Comparison of ENCODE assay signal across 12 mouse cellular contexts in the genomic region with DNA sequence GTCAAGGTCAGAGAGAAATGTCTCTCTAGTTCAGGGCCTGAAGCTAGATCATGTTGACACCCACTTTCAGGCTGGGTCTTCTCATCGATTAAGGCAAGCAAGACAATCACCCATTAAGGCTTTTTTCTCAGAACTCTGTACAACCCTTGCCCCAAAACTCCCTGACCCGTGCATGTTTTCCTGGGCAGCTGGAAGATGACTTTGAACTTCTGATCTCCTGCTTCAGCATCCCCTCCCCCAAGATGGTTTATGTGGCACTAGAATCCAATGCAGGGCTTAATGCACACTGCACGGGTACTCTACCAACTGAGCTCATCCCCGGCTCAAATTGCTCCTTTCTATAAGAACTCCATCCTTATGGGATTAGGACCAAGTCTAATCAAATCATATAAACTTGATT.
"Had no signal": no experiment of that assay in that cellular context is flagged by ENCODE, and none has a peak within 500 bp of the region (broad histone marks: within the 10 kb centered on the region; RNA-seq: fewer than 3 reads in every experiment).

No protein-coding gene starts in this region.

- H3K27ac ChIP-seq: midbrain, embryonic 12.5 days; neural tube, embryonic 13.5 days; neural tube, embryonic 15.5 days had no signal

- H3K4me3 ChIP-seq: midbrain, embryonic 10.5 days; midbrain, embryonic 12.5 days; myocyte; neural tube, embryonic 13.5 days; neural tube, embryonic 15.5 days had no signal

- DNase-seq: lung, postnatal 4 days; retina, postnatal 1 day; right cerebral cortex, postnatal 4 days; spleen, adult 18-20 months; thymus, adult 18-20 months; thymus, postnatal 14 days; thymus, postnatal 36 days had no signal
